Mouse (Mus musculus) hindbrain, embryonic 13.5 days (tissue): ENCODE data around the gene Mylk. TPM values are rescaled to one million over a fixed set of nuclear protein-coding genes. Genes with fewer than 3 reads are reported as not detected.

Experiments used
- ATAC-seq: fragments of 200-750 bp; cut with Nextera tagmentation; 2 replicates; pipeline ENCODE4 v1.8.0; 2017; ENCODE audit warnings: moderate TSS enrichment; ENCODE audit not compliant: low FRiP score
- H3K27ac ChIP-seq: fragments of 300-500 bp; sonication (generic); 2 replicates; pipeline ENCODE4 v1.5.1; 2015; ENCODE audit warnings: inconsistent platforms, mild to moderate bottlenecking, moderate library complexity
- H3K27me3 ChIP-seq: fragments of 300-500 bp; sonication (generic); 2 replicates; pipeline ENCODE4 v1.6.1; 2015; ENCODE audit warnings: mild to moderate bottlenecking, inconsistent platforms
- H3K36me3 ChIP-seq: fragments of 300-500 bp; sonication (generic); 2 replicates; pipeline ENCODE4 v1.6.1; 2015; ENCODE audit warnings: mild to moderate bottlenecking, inconsistent platforms
- H3K4me1 ChIP-seq: fragments of 300-500 bp; sonication (generic); replicated peaks from 2 replicates; pipeline ENCODE4 v1.6.1; 2015; ENCODE audit warnings: inconsistent platforms
- H3K4me2 ChIP-seq: fragments of 300-500 bp; sonication (generic); 2 replicates; pipeline ENCODE4 v1.6.1; 2015; ENCODE audit warnings: inconsistent platforms, mild to moderate bottlenecking, moderate library complexity
- H3K4me3 ChIP-seq: fragments of 300-500 bp; sonication (generic); 2 replicates; pipeline ENCODE4 v1.5.1; 2015; ENCODE audit warnings: mild to moderate bottlenecking, inconsistent platforms
- H3K9ac ChIP-seq: fragments of 300-500 bp; sonication (generic); 2 replicates; pipeline ENCODE4 v1.6.1; 2015; ENCODE audit warnings: mild to moderate bottlenecking, inconsistent platforms
- H3K9me3 ChIP-seq: fragments of 300-500 bp; sonication (generic); 2 replicates; pipeline ENCODE4 v1.6.1; 2016; ENCODE audit warnings: inconsistent platforms
- WGBS: fragments of 180-500 bp; shearing (Covaris S2); methylation state at CpG from one replicate; pipeline ENCODE4 v1.1.7; 2015; 5-methylcytosine and 5-hydroxymethylcytosine counted together
- polyA plus RNA-seq: library from polyadenylated mRNA; unstranded; fragments of >200 nt; fragmentation: Nextera tagmentation; extraction: Ambion mirVana; gene quantifications from 2 replicates; pipeline ENCODE4 v1.2.1, GENCODE M21; 2015

Gene Mylk
- polyA plus RNA-seq, 1 experiment from 2014 or later, result 5.0 TPM

- Histone ChIP-seq H3K4me1 (peaks cover 24% of the 10 kb centered on the region), H3K9me3 (no peaks in the 10 kb centered on the region), H3K27me3 (peaks cover 2% of the 10 kb centered on the region; the same call in 1 of the 2 replicates), H3K4me3 (no peak overlapping the region), H3K4me2 (no peak overlapping the region), H3K9ac (no peak overlapping the region), H3K36me3 (no peaks in the 10 kb centered on the region), H3K27ac (no peak overlapping the region)
- no peak for ATAC-seq
- 27% methylated on average over 5 of the region's 5 CpGs for WGBS
Observed at GRCm38 (mm10) chr16:34899997-34900396, 155.0 kb downstream of the Mylk start.

GRCm38 (mm10) chr16:34900471-34900870 lies 155.5 kb downstream of the Mylk start:
- peaks cover 25% of the 10 kb centered on the region for H3K4me1 ChIP-seq
- H3K27me3 ChIP-seq, result peaks cover 2% of the 10 kb centered on the region; the same call in 1 of the 2 replicates
- no peaks in the 10 kb centered on the region for H3K9me3 ChIP-seq
- no peak overlapping the region for H3K4me2 ChIP-seq
- no peaks in the 10 kb centered on the region for H3K36me3 ChIP-seq
- no peak for ATAC-seq
- no peak overlapping the region for H3K9ac ChIP-seq
- WGBS, result 67% methylated on average over 5 of the region's 5 CpGs
- H3K27ac ChIP-seq, result no peak overlapping the region
- H3K4me3 ChIP-seq, result no peak overlapping the region

GRCm38 (mm10) chr16:34901031-34901430 lies 156.0 kb downstream of the Mylk start:
- WGBS, result 60% methylated on average over 2 of the region's 2 CpGs
- peaks cover 2% of the 10 kb centered on the region; the same call in 1 of the 2 replicates for H3K27me3 ChIP-seq
- no peak for ATAC-seq
- no peaks in the 10 kb centered on the region for H3K9me3 ChIP-seq
- H3K9ac ChIP-seq, result no peak overlapping the region
- no peaks in the 10 kb centered on the region for H3K36me3 ChIP-seq
- H3K4me3 ChIP-seq, result no peak overlapping the region
- no peak overlapping the region for H3K27ac ChIP-seq
- H3K4me2 ChIP-seq, result no peak overlapping the region
- H3K4me1 ChIP-seq, result peaks cover 25% of the 10 kb centered on the region

- no peak overlapping the region for H3K4me3 ChIP-seq
- ATAC-seq, result peak; percentile 17; the same call in 1 of the 2 replicates
- no peaks in the 10 kb centered on the region for H3K36me3 ChIP-seq
- H3K27ac ChIP-seq, result no peak overlapping the region
- no peaks in the 10 kb centered on the region for H3K9me3 ChIP-seq
- no peak overlapping the region for H3K9ac ChIP-seq
- H3K4me2 ChIP-seq, result no peak overlapping the region
- peaks cover 25% of the 10 kb centered on the region for H3K4me1 ChIP-seq
- H3K27me3 ChIP-seq, result peaks cover 2% of the 10 kb centered on the region; the same call in 1 of the 2 replicates
- WGBS, result 78% methylated on average over 7 of the region's 7 CpGs
Observed at GRCm38 (mm10) chr16:34901611-34902293, 156.7 kb downstream of the Mylk start.

- ATAC-seq, result peak; percentile 54; the same call in 1 of the 2 replicates
- H3K4me1 ChIP-seq, result peaks cover 25% of the 10 kb centered on the region
- 22% methylated on average over 9 of the region's 9 CpGs for WGBS
- no peak overlapping the region for H3K4me3 ChIP-seq
- no peaks in the 10 kb centered on the region for H3K36me3 ChIP-seq
- H3K9ac ChIP-seq, result no peak overlapping the region
- no peak overlapping the region for H3K27ac ChIP-seq
- H3K4me2 ChIP-seq, result no peak overlapping the region
- no peaks in the 10 kb centered on the region for H3K9me3 ChIP-seq
- H3K27me3 ChIP-seq, result peaks cover 2% of the 10 kb centered on the region; the same call in 1 of the 2 replicates
Observed at GRCm38 (mm10) chr16:34902294-34902680, 157.3 kb downstream of the Mylk start.

GRCm38 (mm10) chr16:34902761-34903160 lies 157.8 kb downstream of the Mylk start:
- H3K9me3 ChIP-seq, result no peaks in the 10 kb centered on the region
- no peak overlapping the region for H3K4me2 ChIP-seq
- WGBS, result 82% methylated on average over 8 of the region's 8 CpGs
- H3K27ac ChIP-seq, result no peak overlapping the region
- H3K27me3 ChIP-seq, result peaks cover 2% of the 10 kb centered on the region; the same call in 1 of the 2 replicates
- ATAC-seq, result no peak
- no peak overlapping the region for H3K9ac ChIP-seq
- no peaks in the 10 kb centered on the region for H3K36me3 ChIP-seq
- no peak overlapping the region for H3K4me3 ChIP-seq
- peaks cover 25% of the 10 kb centered on the region for H3K4me1 ChIP-seq

- no peak for ATAC-seq
- 62% methylated on average over 4 of the region's 4 CpGs for WGBS
- no peak overlapping the region for H3K27ac ChIP-seq
- peaks cover 2% of the 10 kb centered on the region; the same call in 1 of the 2 replicates for H3K27me3 ChIP-seq
- peaks cover 14% of the 10 kb centered on the region for H3K4me1 ChIP-seq
- no peak overlapping the region for H3K4me3 ChIP-seq
- no peaks in the 10 kb centered on the region for H3K9me3 ChIP-seq
- no peak overlapping the region for H3K9ac ChIP-seq
- H3K36me3 ChIP-seq, result no peaks in the 10 kb centered on the region
- H3K4me2 ChIP-seq, result no peak overlapping the region
Observed at GRCm38 (mm10) chr16:34904876-34905275, 159.9 kb downstream of the Mylk start.

- H3K4me1 ChIP-seq, result peaks cover 3% of the 10 kb centered on the region; the same call in 1 of the 2 replicates
- H3K27me3 ChIP-seq, result no peaks in the 10 kb centered on the region
- ATAC-seq, result no peak
- H3K27ac ChIP-seq, result no peak overlapping the region
- WGBS, result 78% methylated on average over 6 of the region's 6 CpGs
- no peak overlapping the region for H3K9ac ChIP-seq
- H3K4me2 ChIP-seq, result no peak overlapping the region
- H3K36me3 ChIP-seq, result no peaks in the 10 kb centered on the region
- H3K4me3 ChIP-seq, result no peak overlapping the region
- no peaks in the 10 kb centered on the region for H3K9me3 ChIP-seq
Observed at GRCm38 (mm10) chr16:34909437-34909836, 164.4 kb downstream of the Mylk start.

GRCm38 (mm10) chr16:34917373-34917900 lies 172.4 kb downstream of the Mylk start:
- WGBS, result 79% methylated on average over 4 of the region's 4 CpGs
- Histone ChIP-seq H3K4me3 (no peak overlapping the region), H3K4me1 (no peaks in the 10 kb centered on the region; the same call in 1 of the 2 replicates), H3K9me3 (no peaks in the 10 kb centered on the region), H3K9ac (no peak overlapping the region), H3K36me3 (no peaks in the 10 kb centered on the region), H3K4me2 (no peak overlapping the region), H3K27me3 (0 out of 2 replicates have a peak, but pooled peaks cover 3% of the 10 kb centered on the region), H3K27ac (no peak overlapping the region)
- ATAC-seq, result no peak

- 19% methylated on average over 6 of the region's 6 CpGs for WGBS
- peaks cover 3% of the 10 kb centered on the region; the same call in 1 of the 2 replicates for H3K4me1 ChIP-seq
- no peak overlapping the region for H3K27ac ChIP-seq
- no peak for ATAC-seq
- H3K36me3 ChIP-seq, result no peaks in the 10 kb centered on the region
- no peak overlapping the region for H3K4me3 ChIP-seq
- H3K9ac ChIP-seq, result no peak overlapping the region
- H3K9me3 ChIP-seq, result no peaks in the 10 kb centered on the region
- no peak overlapping the region for H3K4me2 ChIP-seq
- H3K27me3 ChIP-seq, result 0 out of 2 replicates have a peak, but pooled peaks cover 3% of the 10 kb centered on the region
Observed at GRCm38 (mm10) chr16:34920182-34920581, 175.2 kb downstream of the Mylk start.

- H3K36me3 ChIP-seq, result no peaks in the 10 kb centered on the region
- no peak for ATAC-seq
- no peak overlapping the region for H3K4me2 ChIP-seq
- H3K4me1 ChIP-seq, result peaks cover 6% of the 10 kb centered on the region; the same call in 1 of the 2 replicates
- H3K27me3 ChIP-seq, result 0 out of 2 replicates have a peak, but pooled peaks cover 3% of the 10 kb centered on the region
- no peak overlapping the region for H3K9ac ChIP-seq
- no peak overlapping the region for H3K4me3 ChIP-seq
- no peaks in the 10 kb centered on the region for H3K9me3 ChIP-seq
- no peak overlapping the region for H3K27ac ChIP-seq
- 76% methylated on average over 8 of the region's 8 CpGs for WGBS
Observed at GRCm38 (mm10) chr16:34920868-34921267, 175.9 kb downstream of the Mylk start.

- 0 out of 2 replicates have a peak, but pooled peaks cover 3% of the 10 kb centered on the region for H3K27me3 ChIP-seq
- H3K27ac ChIP-seq, result no peak overlapping the region
- H3K9ac ChIP-seq, result no peak overlapping the region
- peaks cover 6% of the 10 kb centered on the region; the same call in 1 of the 2 replicates for H3K4me1 ChIP-seq
- no peaks in the 10 kb centered on the region for H3K36me3 ChIP-seq
- no peak overlapping the region for H3K4me2 ChIP-seq
- H3K9me3 ChIP-seq, result no peaks in the 10 kb centered on the region
- no peak for ATAC-seq
- no peak overlapping the region for H3K4me3 ChIP-seq
- WGBS, result 80% methylated on average over 10 of the region's 10 CpGs
Observed at GRCm38 (mm10) chr16:34921319-34921718, 176.3 kb downstream of the Mylk start.
